Mouse (Mus musculus) embryonic fibroblast, embryonic 13.5 days (primary cell): ENCODE results near the gene Cfap157.

Experiments
- CTCF ChIP-seq: IDR thresholded peaks from 2 replicates; pipeline ENCODE4 v1.5.1; 2011; ENCODE audit warnings: mild to moderate bottlenecking, control low read depth, low read length, moderate library complexity, borderline replicate concordance; ENCODE audit not compliant: insufficient read depth
- POLR2A ChIP-seq: IDR thresholded peaks from 2 replicates; pipeline ENCODE4 v1.6.1; 2011; ENCODE audit warnings: low read depth, mild to moderate bottlenecking, control low read depth, low read length, moderate library complexity

DNA sequence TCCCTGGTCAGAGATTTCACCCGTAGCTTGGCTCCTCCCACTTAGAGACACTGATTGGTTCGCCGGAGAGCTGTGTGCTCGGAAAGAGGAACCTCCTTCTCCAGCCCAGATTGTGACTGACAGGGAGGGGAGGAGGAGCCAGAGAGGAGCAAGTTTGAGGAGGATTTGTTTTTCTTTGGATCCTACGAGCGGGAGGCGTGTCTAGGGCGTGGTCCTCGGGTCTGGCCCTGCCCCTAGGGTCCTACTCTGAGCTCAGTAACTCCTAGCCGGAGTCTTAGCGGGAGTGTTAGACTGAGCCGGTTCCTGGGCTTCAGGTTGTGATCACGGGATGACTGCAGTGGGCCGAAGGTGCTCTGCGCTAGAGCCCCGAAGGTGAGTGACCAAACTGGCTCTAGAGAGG is 56.8 kb downstream of the Cfap157 start:
- TF ChIP-seq POLR2A (peak; percentile 71), CTCF (no peak)
